Mouse (Mus musculus): ENCODE data around the gene Gm20388.

DNA sequence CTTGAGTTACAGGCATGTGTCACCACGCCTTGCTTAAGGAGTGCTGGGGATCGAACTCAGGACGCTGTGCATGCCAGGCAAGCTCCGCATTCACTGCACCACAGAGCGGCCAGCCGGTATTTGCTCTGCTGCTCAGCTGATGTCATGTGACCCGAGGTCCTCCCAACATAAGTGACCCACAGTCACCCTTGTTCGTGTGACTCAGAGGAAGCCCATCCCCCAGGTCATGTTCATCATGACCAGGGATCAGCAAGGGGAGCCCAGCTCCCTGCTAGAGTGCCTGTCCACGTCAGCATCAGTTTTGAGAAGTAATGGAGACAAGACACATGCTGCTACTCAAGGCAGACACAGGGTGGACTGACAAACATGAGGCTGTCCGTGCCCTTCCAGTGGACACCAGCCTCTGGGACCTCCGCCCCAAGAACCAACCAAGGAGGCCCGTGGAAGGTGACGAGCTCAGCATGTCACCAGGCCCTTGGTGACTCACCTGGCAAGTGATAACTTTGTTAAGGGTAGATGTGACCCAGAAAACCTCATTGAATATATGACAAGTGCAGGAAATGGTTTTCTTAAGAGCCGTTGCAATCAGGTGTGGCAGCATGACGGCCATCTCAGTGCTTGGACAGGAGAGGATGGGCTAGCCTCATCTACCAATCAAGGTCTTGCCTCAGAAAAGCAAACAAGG lies 805.5 kb downstream of the Gm20388 start:
- TF ChIP-seq CTCF (IDR thresholded peaks at IDR 0.05; ENCODE audit: low read depth) (no peak), EP300 (IDR thresholded peaks at IDR 0.05; ENCODE audit: low read depth) (no peak)
